22 mouse cellular contexts compared by ENCODE assay signal in the genomic region with DNA sequence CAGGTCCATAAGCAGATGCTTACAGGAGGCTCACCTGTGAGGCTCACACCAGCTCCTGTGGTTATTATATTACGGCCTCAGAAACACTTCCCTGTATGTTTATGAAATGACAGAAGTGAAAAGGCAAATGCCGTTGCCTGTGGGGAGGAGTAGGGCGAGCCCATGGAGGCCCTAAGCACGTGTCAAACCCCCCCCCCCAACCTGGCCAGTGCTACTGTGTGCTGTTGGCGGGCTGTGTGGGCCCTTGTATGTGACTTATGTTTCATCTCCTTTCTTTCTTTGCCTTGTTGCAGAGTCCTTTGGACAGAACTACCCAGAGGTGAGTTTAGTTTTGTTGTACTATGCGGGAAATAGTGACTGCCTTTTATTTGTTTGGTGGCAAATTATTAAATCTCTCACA. TPM values are rescaled to one million over a fixed set of nuclear protein-coding genes. Genes with fewer than 3 reads are reported as not detected.
"Had no signal": no experiment of that assay in that cellular context is flagged by ENCODE, and none has a peak within 500 bp of the region (broad histone marks: within the 10 kb centered on the region; RNA-seq: fewer than 3 reads in every experiment).

No protein-coding gene starts in this region.

- DNase-seq: liver, embryonic 13.5 days; lung, embryonic 14.5 days; lung, postnatal 14 days; lung, postnatal 4 days; midbrain, embryonic 14.5 days; retina, postnatal 1 day; right cerebral cortex, adult 18-20 months; right cerebral cortex, postnatal 25 days; right cerebral cortex, postnatal 4 days; spleen, adult 18-20 months; thymus, adult 18-20 months; thymus, postnatal 14 days; thymus, postnatal 36 days had no signal

- H3K27ac ChIP-seq: liver, embryonic 13.5 days; liver, embryonic 15.5 days; midbrain, embryonic 10.5 days; midbrain, embryonic 12.5 days; neural tube, embryonic 13.5 days; neural tube, embryonic 15.5 days had no signal

- ATAC-seq: midbrain, embryonic 16.5 days had no signal

- H3K9ac ChIP-seq: liver, embryonic 13.5 days; liver, embryonic 15.5 days; lung, embryonic 14.5 days; midbrain, embryonic 12.5 days; neural tube, embryonic 13.5 days; neural tube, embryonic 15.5 days had no signal

- H3K4me3 ChIP-seq: liver, embryonic 13.5 days; liver, embryonic 15.5 days; midbrain, embryonic 10.5 days; midbrain, embryonic 12.5 days; myocyte; neural tube, embryonic 13.5 days; neural tube, embryonic 15.5 days had no signal

- H3K27me3 ChIP-seq: liver, embryonic 13.5 days; liver, embryonic 15.5 days; midbrain, embryonic 12.5 days; neural tube, embryonic 13.5 days; neural tube, embryonic 15.5 days had no signal

- H3K4me2 ChIP-seq: liver, embryonic 13.5 days; liver, embryonic 15.5 days; lung, embryonic 14.5 days; midbrain, embryonic 12.5 days; neural tube, embryonic 13.5 days; neural tube, embryonic 15.5 days had no signal

- H3K9me3 ChIP-seq: liver, embryonic 13.5 days; liver, embryonic 15.5 days; midbrain, embryonic 10.5 days; midbrain, embryonic 12.5 days; neural tube, embryonic 13.5 days; neural tube, embryonic 15.5 days had no signal

RNA-seq across cellular contexts. Expression of gene Cntn2, which starts 59.3 kb away (rescaled TPM):
- total RNA-seq: megakaryocyte, adult 5-6 weeks; megakaryocyte-erythroid progenitor cell, adult 5-6 weeks had no signal
- polyA plus RNA-seq: myocyte had no signal
